Mouse (Mus musculus): Measurements from ENCODE around the gene Bcl2l1.
A peak's percentile ranks its signal among the peaks of the same experiment; 100 is the strongest.

The Bcl2l1 gene

DNA sequence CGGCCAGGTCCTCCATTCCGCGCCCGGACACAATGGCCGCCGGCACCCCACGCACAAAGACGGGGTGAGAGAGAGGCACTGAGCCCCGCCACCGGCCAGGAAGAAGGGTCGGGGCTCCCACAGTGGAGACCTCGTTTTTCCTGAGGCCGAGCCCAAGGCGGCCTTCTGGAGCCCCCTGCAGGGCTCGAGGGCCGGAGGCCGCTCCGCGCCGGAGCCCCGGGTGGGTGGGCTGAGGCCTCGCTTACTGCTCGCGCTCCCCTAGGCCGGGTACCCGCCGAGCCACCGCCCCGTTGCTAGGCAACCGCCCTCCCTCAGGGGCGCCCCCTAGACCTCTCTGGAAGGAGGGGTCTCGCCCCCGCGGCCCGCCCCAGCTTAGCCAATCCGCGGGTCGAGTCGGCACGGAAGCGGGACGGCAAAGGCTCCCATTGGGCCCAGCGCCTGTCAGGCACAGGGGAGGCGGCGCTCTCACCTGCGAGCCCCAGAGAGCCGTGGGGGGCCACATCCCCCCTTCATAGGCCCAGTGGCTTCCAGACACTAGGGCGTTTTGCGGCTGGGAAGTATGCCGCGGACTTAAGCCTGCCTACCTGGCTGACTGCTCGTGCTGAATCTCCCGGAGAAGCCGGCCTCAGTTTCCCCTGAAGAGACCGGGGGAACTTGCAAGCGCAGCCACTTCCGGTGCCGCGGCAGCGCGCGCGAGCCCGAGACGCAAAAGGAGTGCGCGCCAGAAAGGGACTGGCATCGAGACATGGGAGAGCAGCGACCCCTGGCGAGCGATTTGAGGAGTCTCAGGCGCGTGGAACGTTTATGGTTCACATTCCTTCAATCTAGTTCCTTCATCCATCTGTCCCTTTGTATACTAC is at the start of gene Bcl2l1:
Bcl2l1 (minus strand) TSS at position 710 of the 860 bp plus-strand sequence.
- DNase-seq (ENCODE audit: low spot score in 2 of 2) = peak; percentile 99

DNA sequence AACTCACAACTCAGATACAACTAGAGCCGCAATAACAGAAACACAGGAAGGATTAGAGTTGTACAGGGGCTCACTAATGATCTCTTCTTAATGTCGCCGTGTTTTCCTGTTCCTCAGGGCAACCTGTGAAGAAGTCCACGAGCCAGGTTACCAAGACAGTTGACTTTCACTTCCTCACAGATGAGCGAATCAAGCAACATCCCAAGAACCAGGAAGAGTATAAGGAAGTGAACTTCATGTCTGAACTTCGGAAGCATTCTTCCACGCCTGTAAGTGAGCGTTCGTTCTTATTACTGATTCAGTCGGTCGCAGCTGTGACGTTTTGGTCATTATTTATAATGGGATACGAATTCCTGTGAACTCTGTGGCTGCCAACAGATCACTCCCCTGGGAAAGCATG is 49.4 kb upstream of the Bcl2l1 start:
- DNase-seq (ENCODE audit: low spot score in 2 of 2) = no peak

DNA sequence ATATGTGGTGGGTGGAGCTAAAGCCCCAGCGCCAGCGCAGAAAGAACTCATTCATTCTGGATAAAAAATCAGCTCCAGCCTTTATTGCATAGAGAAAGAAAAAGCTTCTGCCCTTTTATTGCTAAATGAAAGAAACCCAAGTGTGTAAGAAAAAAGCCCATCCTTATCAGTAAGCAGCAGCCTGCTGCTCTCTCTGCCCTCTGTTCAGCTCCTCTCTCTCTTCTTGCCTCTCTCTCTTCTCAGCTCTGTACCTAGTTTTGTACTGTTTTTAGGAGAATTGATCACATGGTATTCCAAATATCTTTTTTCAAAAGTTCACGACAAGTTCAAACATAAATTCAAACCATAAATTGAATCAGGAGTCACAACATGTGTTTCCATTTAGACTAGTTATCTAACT is 46.7 kb upstream of the Bcl2l1 start:
- no peak for DNase-seq (ENCODE audit: low spot score in 2 of 2)

DNA sequence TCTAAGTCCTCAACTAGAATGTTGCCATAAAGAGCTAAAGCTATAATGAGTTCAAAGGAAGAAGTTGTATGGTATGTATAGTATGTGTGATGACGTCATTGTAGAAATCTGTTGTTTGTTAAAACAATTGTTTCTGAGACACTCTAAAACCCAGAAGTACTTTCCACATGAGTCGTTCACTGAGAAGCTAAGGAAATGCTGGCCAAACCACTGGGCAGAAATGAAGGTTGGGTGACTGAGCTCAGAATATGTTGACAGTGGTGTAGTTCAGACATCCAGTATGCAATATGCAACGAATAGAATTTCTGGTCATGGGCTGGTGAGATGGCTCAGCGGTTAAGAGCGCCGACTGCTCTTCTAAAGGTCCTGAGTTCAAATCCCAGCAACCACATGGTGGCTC is 31.8 kb upstream of the Bcl2l1 start:
- no peak for DNase-seq (ENCODE audit: low spot score in 2 of 2)

DNA sequence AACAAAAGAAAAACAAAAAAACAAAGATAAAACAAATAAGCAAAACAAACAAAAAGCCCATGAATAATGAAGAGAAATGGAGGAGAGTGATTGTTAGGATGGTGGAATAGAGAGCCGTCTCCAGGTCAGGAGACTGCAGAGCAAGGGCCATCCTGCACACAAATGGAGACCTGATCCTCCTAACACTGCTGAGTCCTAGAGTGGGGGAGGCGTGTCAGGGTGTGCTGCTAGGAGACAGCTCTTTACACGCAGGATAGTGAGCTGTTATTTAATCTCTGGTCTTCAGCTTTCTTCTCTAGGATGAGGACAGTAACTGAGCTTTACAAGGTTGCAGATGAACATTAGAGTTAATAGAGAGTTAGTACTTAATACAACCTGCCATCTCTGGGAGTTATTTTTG is 31.1 kb upstream of the Bcl2l1 start:
- no peak for DNase-seq (ENCODE audit: low spot score in 2 of 2)

DNA sequence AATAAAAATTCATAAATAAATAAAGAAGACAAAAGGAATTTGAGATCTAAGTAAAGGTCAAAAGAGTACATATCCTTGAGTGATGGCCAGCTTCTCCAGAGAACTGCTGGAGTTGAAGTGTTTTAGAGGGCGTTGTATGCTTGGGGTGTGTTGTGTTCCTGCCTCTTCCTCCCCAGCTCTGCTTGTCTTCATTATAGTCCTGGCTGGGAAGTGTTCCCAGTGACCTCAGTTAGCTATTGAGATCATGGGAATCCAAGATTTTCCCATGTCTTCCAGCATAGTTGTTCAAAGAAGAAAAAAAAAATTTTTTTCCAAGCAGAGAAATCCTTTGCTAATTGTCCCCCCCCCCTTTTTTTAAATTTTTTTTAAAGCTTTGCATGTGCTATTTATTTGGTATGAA is 30.4 kb upstream of the Bcl2l1 start:
- no peak for DNase-seq (ENCODE audit: low spot score in 2 of 2)

DNA sequence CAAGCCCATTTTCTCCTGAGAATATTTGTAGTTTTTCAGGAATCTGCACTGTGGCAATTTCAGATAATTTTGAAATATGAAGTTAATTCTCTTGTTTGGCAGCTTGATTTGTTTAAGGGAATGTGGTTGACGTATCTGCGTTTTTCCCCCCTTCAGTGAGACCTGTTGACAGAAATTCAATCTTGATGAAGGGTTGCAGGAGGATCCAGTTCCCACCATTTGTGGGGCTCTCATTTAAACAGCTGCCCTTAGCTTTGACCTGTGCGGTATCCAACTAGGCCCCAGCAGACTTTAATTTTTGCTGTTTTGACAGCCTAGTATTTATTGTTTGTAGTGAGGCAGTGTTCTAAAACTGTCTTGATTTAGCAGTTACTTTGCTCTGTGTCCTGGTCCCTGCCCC is 28.0 kb upstream of the Bcl2l1 start:
- no peak for DNase-seq (ENCODE audit: low spot score in 2 of 2)

DNA sequence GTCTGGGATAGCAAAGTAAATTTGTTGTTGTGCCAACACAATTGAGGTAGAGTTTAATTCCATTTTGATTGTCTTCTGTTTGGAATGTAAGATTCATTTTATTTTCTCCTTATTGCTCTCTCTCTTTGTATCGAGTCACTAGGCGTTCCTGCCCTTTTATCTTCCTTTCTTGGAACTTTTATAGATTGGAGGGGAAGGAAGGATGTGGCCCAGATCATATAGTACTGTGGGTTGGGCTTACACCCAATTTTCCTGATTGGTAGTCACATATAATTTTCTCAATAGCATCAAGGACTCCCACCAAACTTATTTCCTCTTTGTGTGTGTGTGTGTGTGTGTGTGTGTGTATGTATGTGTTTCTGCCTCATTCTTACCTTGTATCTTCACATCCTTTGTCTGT is 16.9 kb upstream of the Bcl2l1 start:
- DNase-seq (ENCODE audit: low spot score in 2 of 2) = no peak

DNA sequence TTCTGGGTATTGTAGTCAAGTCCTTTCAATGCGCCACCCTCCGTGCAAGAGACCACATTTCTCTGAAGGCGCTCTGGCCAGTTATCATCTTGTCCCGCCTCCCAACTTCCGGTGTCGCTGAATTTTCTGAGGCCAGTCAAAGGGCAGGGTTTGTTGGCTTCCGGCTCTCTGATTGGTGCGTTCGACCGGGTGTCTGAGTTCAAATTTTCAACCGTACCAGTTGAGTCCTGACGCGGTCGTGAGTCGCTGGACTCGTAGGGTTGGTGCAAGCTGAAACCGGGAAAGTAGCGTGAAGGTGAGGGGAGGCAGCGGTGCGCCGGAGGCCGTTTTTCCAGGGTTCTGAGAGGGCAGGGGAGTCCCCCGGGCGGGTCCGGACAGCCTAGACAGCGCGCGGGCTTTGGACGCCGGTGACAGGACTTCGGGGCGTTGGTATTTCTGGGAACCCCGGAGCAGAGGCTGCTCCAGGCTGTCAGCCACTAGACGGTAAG is 16.3 kb upstream of the Bcl2l1 start, which contains the start of gene Tpx2:
Tpx2 (plus strand) TSS at position 150 of the 488 bp plus-strand sequence.
- peak; percentile 94 to 97 for DNase-seq (ENCODE audit: low spot score in 2 of 2)

DNA sequence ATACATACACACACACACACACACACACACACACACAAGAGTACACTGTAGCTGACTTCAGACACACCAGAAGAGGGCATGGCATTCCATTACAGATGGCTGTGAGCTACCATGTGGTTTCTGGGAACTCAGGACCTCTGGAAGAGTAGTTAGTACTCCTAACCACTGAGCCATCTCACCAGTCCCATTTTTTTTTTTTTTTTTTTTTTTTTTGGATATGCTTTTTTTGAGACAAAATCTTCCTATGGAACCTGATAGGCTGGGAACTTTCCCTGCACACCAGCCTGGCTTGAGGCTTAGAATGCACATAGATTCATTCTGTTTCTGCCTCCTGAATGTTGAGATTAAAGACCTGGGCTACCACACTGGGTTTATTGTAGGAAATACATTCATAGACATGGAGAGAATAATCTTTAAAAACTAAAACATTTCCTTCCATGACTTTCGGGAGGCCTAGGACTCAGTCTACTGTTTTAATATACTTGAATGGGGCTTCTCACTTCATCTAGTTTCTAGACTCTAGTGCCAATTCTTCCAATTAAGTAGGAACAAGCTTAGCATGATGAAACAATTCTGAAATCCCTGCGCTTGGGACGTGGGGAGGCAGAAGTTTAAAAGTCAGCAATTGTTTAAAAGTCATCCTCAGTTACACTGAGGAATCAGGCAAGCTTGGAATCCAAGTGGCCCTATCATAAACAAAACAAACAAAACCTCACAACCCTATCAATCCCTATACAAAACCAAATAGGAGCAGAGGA is 15.7 kb upstream of the Bcl2l1 start:
- no peak for DNase-seq (ENCODE audit: low spot score in 2 of 2)

DNA sequence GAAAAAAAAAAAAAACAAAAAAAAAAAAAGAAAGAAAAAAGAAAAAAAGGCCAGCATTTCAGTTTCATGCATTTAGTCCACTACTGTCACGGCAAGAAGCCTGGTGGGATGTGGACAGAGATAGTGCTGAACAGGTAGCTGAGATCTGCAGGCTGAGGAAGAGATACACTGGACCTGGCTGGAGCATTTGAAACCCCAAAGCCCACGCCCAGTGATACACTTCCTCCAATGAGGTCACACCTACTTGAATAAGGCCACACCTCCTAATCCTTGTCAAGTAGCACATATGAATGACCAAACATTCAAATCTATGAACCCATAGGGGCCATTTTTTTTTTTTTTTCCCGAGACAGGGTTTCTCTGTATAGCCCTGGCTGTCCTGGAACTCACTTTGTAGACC is 11.2 kb upstream of the Bcl2l1 start:
- no peak for DNase-seq (ENCODE audit: low spot score in 2 of 2)

DNA sequence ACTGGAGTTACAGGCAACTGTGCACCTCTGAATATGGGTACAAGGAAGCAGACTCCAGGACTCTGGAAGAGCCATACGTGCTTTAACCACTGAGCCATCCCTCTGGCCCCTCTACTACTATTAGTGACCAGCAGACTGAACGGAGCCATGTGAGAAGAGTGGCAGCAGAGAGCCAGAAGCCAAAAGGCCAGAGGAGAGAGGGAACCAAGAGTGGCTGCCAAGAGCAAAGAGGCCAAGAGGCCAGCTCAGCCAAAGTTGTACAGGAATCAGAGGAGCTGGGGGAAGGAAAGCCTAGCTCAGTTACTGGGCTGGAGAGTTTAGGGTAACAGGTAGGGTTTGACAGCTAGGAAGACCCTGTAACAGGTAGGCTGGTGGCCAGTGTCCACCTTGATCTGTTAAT is 7.7 kb upstream of the Bcl2l1 start:
- no peak for DNase-seq (ENCODE audit: low spot score in 2 of 2)

DNA sequence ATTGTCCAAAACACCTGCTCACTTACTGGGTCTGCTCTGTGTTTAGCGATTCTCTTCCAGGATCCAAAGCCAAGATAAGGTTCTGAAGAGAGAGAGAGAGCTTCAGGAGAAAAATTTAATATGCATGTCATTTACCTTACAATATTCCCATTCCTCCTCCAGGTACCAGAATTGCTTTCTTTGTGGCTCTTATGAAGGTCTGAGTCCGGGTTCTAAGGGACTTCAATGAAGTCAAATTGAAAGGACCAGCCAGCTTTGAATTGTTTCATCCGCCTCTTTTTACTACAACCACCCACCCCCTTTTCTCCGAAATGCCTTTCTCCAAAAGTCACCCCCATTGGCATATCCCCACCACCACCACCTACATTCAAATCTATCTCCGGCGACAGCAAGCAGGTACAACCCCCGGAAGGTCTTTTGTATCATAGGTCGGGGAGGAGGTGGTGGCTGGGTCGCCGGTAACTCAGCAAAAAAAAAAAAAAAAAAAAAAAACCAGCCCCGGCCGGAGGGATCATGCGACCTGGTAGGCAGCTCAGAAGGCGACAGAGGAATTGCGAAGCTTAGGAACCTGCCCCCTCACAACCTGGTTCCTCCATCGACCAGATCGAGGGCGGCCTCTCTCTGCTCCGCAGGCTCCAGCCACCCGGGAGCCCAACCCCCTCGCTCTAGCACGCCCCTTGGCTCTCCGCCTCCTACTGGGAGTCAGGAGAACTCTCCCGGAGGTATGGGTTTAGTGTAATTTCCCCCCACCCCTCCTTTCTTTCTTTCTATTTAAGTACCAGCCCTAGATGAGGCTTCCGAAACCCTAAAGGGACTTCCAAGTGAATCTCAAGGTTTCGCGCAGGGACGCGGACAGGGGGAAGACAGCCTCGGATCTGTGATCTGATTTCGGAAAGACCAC is 1.3 kb downstream of the Bcl2l1 start:
- DNase-seq (ENCODE audit: low spot score in 2 of 2) = peak; percentile 90 to 94

DNA sequence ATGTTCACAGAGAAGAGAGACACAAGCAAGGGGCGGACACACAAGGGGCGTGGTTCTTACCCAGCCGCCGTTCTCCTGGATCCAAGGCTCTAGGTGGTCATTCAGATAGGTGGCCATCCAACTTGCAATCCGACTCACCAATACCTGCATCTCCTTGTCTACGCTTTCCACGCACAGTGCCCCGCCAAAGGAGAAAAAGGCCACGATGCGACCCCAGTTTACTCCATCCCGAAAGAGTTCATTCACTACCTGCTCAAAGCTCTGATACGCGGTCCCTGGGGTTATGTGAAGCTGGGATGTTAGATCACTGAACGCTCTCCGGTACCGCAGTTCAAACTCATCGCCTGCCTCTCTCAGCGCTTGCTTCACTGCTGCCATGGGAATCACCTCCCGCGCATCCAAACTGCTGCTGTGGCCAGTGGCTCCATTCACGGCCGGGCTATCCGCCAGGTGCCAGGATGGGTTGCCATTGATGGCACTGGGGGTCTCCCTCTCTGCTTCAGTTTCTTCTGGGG is 2.1 kb downstream of the Bcl2l1 start:
- DNase-seq (ENCODE audit: low spot score in 2 of 2) = no peak

DNA sequence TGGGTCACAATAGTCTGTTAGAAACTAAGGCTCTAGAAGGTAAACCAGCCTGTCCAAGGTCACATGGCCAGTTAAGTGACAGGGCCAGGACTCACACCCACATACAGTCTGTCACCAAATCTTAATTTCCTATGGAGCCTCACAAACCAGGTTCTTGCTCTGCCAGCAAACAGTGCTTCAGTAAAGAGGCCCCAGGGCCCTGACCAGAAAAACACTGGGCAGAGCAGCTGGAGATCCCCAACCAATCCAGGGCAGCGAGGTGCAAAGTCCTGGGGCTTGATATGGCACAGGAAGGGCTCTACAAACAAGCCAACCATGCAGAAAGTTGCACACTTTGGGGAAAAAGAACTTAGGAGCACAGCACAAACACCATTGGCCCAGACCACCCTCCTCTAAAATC is 3.0 kb downstream of the Bcl2l1 start:
- no peak for DNase-seq (ENCODE audit: low spot score in 2 of 2)

DNA sequence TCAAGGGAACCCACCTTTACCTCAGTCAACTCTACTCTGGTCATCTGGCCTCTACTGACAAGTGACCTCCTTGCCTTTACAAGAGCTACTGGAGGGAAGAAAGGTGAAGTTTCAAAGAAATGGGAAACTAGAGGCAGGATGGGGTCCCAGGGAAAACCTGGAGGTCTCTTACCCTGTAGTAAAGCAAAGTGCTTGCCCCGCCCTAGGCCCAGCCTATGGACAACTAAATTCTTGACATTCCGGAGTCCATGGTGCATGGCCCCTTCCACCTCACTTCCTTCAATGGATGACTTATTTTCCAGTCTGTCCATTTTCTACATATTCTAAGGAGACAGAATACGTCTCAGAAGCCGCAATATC is 3.5 kb downstream of the Bcl2l1 start:
- no peak for DNase-seq (ENCODE audit: low spot score in 2 of 2)

DNA sequence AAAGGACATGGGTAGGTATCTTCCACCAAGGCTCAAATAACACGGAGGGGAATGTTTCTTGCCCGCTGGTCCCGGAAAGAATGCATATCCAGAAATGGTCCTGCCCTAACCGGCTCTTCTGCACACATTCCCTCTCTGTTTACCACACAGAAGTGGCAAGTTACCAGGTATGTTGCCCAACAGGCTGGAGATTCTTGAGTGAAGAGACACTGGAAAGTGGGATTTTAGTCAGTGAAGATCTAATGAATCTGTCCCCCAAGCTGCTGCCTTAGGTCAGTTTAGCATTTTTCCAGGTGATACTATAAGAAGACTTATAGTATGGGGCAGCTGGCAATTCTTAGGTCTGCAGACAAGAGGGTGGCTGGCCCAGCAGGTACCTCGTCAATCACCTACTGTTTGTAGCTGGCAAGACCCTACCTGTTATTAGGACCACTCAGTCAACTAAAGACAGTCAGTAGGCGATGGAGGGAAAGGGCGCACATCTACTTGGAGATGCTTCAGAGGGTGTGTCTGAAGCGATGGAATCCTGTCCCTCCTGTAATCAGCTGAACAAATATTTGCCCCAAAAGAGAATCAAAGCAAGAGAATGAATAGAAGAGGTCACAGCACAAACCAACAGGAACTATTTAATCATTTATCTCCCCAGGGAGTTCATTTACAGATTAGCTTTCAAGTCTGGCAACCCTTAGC is 4.1 kb downstream of the Bcl2l1 start:
- DNase-seq (ENCODE audit: low spot score in 2 of 2) = no peak

DNA sequence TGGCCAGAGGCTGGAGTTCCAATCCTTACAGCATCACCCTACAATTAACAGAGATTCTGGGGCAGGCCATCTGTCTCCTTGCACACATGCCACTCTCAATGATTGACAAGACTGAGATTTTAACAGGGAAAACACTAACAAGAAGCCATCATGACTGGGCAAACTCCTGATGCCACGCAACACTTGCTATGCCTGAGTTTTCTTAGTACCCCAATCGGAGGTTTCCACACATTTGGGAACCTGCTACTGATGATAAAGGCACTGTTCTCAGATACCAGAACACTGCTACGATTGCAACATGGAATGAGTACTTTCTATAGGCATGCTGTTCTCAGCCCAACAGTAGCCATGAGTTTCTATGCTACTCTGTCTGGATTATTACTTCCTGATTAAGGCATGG is 5.0 kb downstream of the Bcl2l1 start:
- DNase-seq (ENCODE audit: low spot score in 2 of 2) = no peak

DNA sequence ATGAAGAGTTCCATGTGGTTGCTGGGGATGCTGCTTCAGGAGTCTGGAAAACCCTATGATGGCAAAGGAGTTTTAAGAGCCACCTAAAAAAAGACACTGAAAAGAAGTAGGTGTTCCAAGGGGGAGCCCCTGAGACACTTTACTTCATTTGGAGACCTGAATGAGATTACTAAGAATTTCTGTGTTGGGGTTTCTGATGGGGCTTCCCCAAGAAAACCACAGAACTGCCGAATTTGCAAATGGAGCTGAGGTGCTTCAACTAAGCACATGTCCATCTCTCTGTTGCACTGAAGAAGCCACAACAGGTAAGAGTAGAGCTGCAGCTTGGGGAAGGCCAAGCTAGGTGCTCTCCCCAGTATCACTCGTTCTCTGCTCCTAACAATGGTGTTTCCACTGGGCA is 5.8 kb downstream of the Bcl2l1 start:
- no peak for DNase-seq (ENCODE audit: low spot score in 2 of 2)

DNA sequence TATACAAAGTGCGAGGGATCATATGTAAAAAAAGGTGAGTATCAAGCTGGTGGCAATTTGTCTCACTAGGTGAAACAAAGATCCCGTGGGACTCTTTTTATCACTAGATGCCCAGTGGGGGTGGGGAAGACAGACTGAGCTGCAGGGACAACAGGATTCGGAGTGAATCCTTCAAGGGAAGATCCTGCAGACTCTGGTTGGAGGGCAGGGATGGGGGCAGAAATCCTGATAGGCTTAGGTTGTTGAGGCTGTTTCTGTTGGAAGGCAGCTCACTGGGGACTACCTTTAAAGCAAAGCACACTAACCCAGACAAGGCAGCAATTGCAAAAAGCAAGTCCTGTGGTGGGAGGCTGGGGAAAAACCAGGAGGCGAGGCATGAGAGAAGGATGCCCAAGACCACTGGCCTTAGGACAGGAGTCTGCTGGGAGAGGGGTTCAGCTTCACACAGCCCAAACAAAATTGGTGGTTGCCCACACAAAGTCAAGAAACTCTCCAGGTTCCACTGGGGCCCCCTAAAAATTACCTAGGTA is 6.3 kb downstream of the Bcl2l1 start:
- no peak for DNase-seq (ENCODE audit: low spot score in 2 of 2)

Data from urinary bladder, postnatal 4 days (tissue).